10 mouse cellular contexts compared by ENCODE assay signal in genomic region chrX:56839369-56839768, GRCm38 (mm10). TPM values are rescaled to one million over a fixed set of nuclear protein-coding genes. Genes with fewer than 3 reads are reported as not detected.
A peak's percentile ranks its signal among the peaks of the same experiment; 100 is the strongest.
DNase-seq lines count a peak whose midpoint lies in the region; ATAC-seq and TF ChIP-seq lines count a peak whose summit lies in the region.
"Had no signal": no experiment of that assay in that cellular context is flagged by ENCODE, and none has a peak within 500 bp of the region (broad histone marks: within the 10 kb centered on the region; RNA-seq: fewer than 3 reads in every experiment).

No protein-coding gene starts in this region.

- DNase-seq in hindbrain, embryonic 10.5 days (ENCODE audit: low spot score) = peak; percentile 6
- peak; percentile 28 for DNase-seq in thymus, postnatal 0 days (ENCODE audit: low spot score)
- DNase-seq in thymus, adult 18-20 months = no peak
- DNase-seq in c-Kit-negative CD71-positive TER-119-positive erythroid progenitor cells, embryonic 14.5 days (ENCODE audit: low read depth, low spot score) = peak; percentile 16
- DNase-seq in hindbrain, postnatal 0 days (ENCODE audit: low spot score) = peak; percentile 65
- peak; percentile 54 for DNase-seq in retina, postnatal 1 day
- DNase-seq in spleen, postnatal 4 days (ENCODE audit: low spot score in 2 of 2) = no peak

- no peak overlapping the region for H3K4me2 ChIP-seq in hindbrain, embryonic 12.5 days (replicated peaks)
- no peak overlapping the region for H3K4me2 ChIP-seq in hindbrain, postnatal 0 days (ENCODE audit: low read depth, low read length)
- H3K4me2 ChIP-seq: embryonic facial prominence, embryonic 13.5 days; limb, embryonic 12.5 days had no signal

- H3K27ac ChIP-seq in hindbrain, embryonic 10.5 days = no peak overlapping the region
- no peak overlapping the region for H3K27ac ChIP-seq in hindbrain, embryonic 12.5 days
- no peak overlapping the region for H3K27ac ChIP-seq in hindbrain, postnatal 0 days
- H3K27ac ChIP-seq: embryonic facial prominence, embryonic 13.5 days; limb, embryonic 12.5 days had no signal

- no peaks in the 10 kb centered on the region for H3K27me3 ChIP-seq in hindbrain, embryonic 10.5 days (ENCODE audit: insufficient read depth, poor library complexity, severe bottlenecking)
- H3K27me3 ChIP-seq in hindbrain, embryonic 12.5 days = no peaks in the 10 kb centered on the region
- no peaks in the 10 kb centered on the region for H3K27me3 ChIP-seq in hindbrain, postnatal 0 days (ENCODE audit: insufficient read depth, low read length)
- H3K27me3 ChIP-seq: embryonic facial prominence, embryonic 13.5 days; limb, embryonic 12.5 days had no signal

- no peaks in the 10 kb centered on the region for H3K4me1 ChIP-seq in hindbrain, embryonic 10.5 days (replicated peaks)
- no peaks in the 10 kb centered on the region for H3K4me1 ChIP-seq in hindbrain, embryonic 12.5 days
- no peaks in the 10 kb centered on the region for H3K4me1 ChIP-seq in hindbrain, postnatal 0 days (ENCODE audit: insufficient read depth, low read length)
- H3K4me1 ChIP-seq: embryonic facial prominence, embryonic 13.5 days; limb, embryonic 12.5 days had no signal

- no peak overlapping the region for H3K4me3 ChIP-seq in hindbrain, embryonic 10.5 days
- H3K4me3 ChIP-seq in hindbrain, embryonic 12.5 days = no peak overlapping the region
- H3K4me3 ChIP-seq in hindbrain, postnatal 0 days (ENCODE audit: low read length) = no peak overlapping the region
- H3K4me3 ChIP-seq: embryonic facial prominence, embryonic 13.5 days; limb, embryonic 12.5 days had no signal

- H3K9me3 ChIP-seq in hindbrain, embryonic 10.5 days = no peaks in the 10 kb centered on the region
- H3K9me3 ChIP-seq in hindbrain, embryonic 12.5 days (replicated peaks) = no peaks in the 10 kb centered on the region
- no peaks in the 10 kb centered on the region for H3K9me3 ChIP-seq in hindbrain, postnatal 0 days (ENCODE audit: low read length)
- H3K9me3 ChIP-seq: embryonic facial prominence, embryonic 13.5 days; limb, embryonic 12.5 days had no signal

- ATAC-seq in hindbrain, embryonic 12.5 days (ENCODE audit: low FRiP score) = no peak
- no peak for ATAC-seq in hindbrain, postnatal 0 days

- peak; percentile 79 for TF ChIP-seq CTCF in hindbrain, postnatal 0 days (IDR thresholded peaks at IDR 0.05; ENCODE audit: low read depth)

- no peak overlapping the region for H3K9ac ChIP-seq in hindbrain, embryonic 12.5 days
- H3K9ac ChIP-seq in hindbrain, postnatal 0 days (replicated peaks; ENCODE audit: low read length) = no peak overlapping the region
- H3K9ac ChIP-seq: embryonic facial prominence, embryonic 13.5 days; limb, embryonic 12.5 days had no signal

- no peaks in the 10 kb centered on the region for H3K36me3 ChIP-seq in hindbrain, embryonic 10.5 days
- no peaks in the 10 kb centered on the region for H3K36me3 ChIP-seq in hindbrain, embryonic 12.5 days
- no peaks in the 10 kb centered on the region for H3K36me3 ChIP-seq in hindbrain, postnatal 0 days (ENCODE audit: insufficient read depth, low read length)
- H3K36me3 ChIP-seq: embryonic facial prominence, embryonic 13.5 days; limb, embryonic 12.5 days had no signal

RNA-seq across cellular contexts. Expression of gene Map7d3, which starts 17.2 kb away (rescaled TPM):
- 2.1 and 2.4 TPM in 2 replicates for polyA plus RNA-seq in hindbrain, embryonic 10.5 days (2016; fragmentation: Nextera tagmentation; extraction: Ambion mirVana)
- 1.5 and 2.4 TPM in 2 replicates for polyA plus RNA-seq in hindbrain, embryonic 12.5 days (2016; fragmentation: Nextera tagmentation; extraction: Ambion mirVana)
- polyA plus RNA-seq in thymus, postnatal 0 days (2015; fragmentation: Nextera tagmentation; extraction: Ambion mirVana) = 1.1 and 1.2 TPM in 2 replicates
- total RNA-seq in hindbrain, postnatal 0 days (2014; rRNA removed) = not detected in 2 replicates
- polyA plus RNA-seq in hindbrain, postnatal 0 days (2015; fragmentation: Nextera tagmentation; extraction: Ambion mirVana) = 0.68 and 1.6 TPM in 2 replicates

RNA-seq across cellular contexts. Expression of gene Adgrg4, which starts 30.6 kb away (rescaled TPM):
- not detected in 2 replicates for polyA plus RNA-seq in hindbrain, embryonic 10.5 days (2016; fragmentation: Nextera tagmentation; extraction: Ambion mirVana)
- not detected in 2 replicates for polyA plus RNA-seq in hindbrain, embryonic 12.5 days (2016; fragmentation: Nextera tagmentation; extraction: Ambion mirVana)
- not detected in 2 replicates for polyA plus RNA-seq in thymus, postnatal 0 days (2015; fragmentation: Nextera tagmentation; extraction: Ambion mirVana)
- not detected in 2 replicates for total RNA-seq in hindbrain, postnatal 0 days (2014; rRNA removed)
- polyA plus RNA-seq in hindbrain, postnatal 0 days (2015; fragmentation: Nextera tagmentation; extraction: Ambion mirVana) = not detected in 2 replicates
- polyA plus RNA-seq: embryonic facial prominence, embryonic 13.5 days; limb, embryonic 12.5 days had no signal

Comparison
In these comparisons a context has a peak if more than half of its experiments do, and no peak if none do; other contexts are left out.
1. DNase-seq: peak in hindbrain, embryonic 10.5 days (single experiment), thymus, postnatal 0 days (single experiment), c-Kit-negative CD71-positive TER-119-positive erythroid progenitor cells, embryonic 14.5 days (single experiment), hindbrain, postnatal 0 days (single experiment) and retina, postnatal 1 day (single experiment); none in thymus, adult 18-20 months (0 of 2) and spleen, postnatal 4 days (0 of 2).